In genomic region chr1:34399182-34399953, GRCm38 (mm10) we compare ENCODE assay signal across 10 mouse cellular contexts. TPM values are rescaled to one million over a fixed set of nuclear protein-coding genes. Genes with fewer than 3 reads are reported as not detected.
A peak's percentile ranks its signal among the peaks of the same experiment; 100 is the strongest.
DNase-seq lines count a peak whose midpoint lies in the region; ATAC-seq and TF ChIP-seq lines count a peak whose summit lies in the region.
"Had no signal": no experiment of that assay in that cellular context is flagged by ENCODE, and none has a peak within 500 bp of the region (broad histone marks: within the 10 kb centered on the region; RNA-seq: fewer than 3 reads in every experiment).

No protein-coding gene starts in this region.

- DNase-seq in cerebellum, adult 8-10 months, result peak; percentile 23
- no peak for DNase-seq in cerebellum, adult 11 months
- DNase-seq in liver, adult 2 months (ENCODE audit: extremely low read depth, low read depth, low spot score), result peak; percentile 93
- no peak for DNase-seq in liver
- no peak for DNase-seq in urinary bladder, postnatal 36 days (ENCODE audit: low spot score in 2 of 2)
- no peak for DNase-seq in embryo, embryonic 9.5 days (ENCODE audit: extremely low spot score)

- peaks cover 2% of the 10 kb centered on the region; the same call in 1 of the 2 replicates for H3K4me1 ChIP-seq in liver, adult 2 months (ENCODE audit: control insufficient read depth, insufficient read depth, low read length)
- peaks cover 17% of the 10 kb centered on the region; the same call in 1 of the 2 replicates for H3K4me1 ChIP-seq in forebrain, embryonic 15.5 days
- no peaks in the 10 kb centered on the region for H3K4me1 ChIP-seq in neural tube, embryonic 14.5 days (ENCODE audit: control insufficient read depth, insufficient read depth, low read length)
- H3K4me1 ChIP-seq: embryonic facial prominence, embryonic 13.5 days had no signal

- no peak overlapping the region for H3K4me3 ChIP-seq in liver, adult 2 months (ENCODE audit: insufficient read depth, low read depth, low read length)
- no peak overlapping the region for H3K4me3 ChIP-seq in forebrain, embryonic 15.5 days
- no peak overlapping the region for H3K4me3 ChIP-seq in neural tube, embryonic 14.5 days (ENCODE audit: low read depth, low read length)
- H3K4me3 ChIP-seq: embryonic facial prominence, embryonic 13.5 days; midbrain, embryonic 12.5 days had no signal

- H3K9me3 ChIP-seq in forebrain, embryonic 15.5 days, result no peaks in the 10 kb centered on the region
- no peaks in the 10 kb centered on the region for H3K9me3 ChIP-seq in neural tube, embryonic 14.5 days (ENCODE audit: control insufficient read depth, low read length)
- H3K9me3 ChIP-seq: embryonic facial prominence, embryonic 13.5 days; midbrain, embryonic 12.5 days had no signal

- H3K9ac ChIP-seq in liver, adult 2 months (ENCODE audit: low read depth, low read length), result no peak overlapping the region
- no peak overlapping the region for H3K9ac ChIP-seq in forebrain, embryonic 15.5 days (replicated peaks)
- no peak overlapping the region for H3K9ac ChIP-seq in neural tube, embryonic 14.5 days (replicated peaks; ENCODE audit: low read depth, low read length)
- H3K9ac ChIP-seq: embryonic facial prominence, embryonic 13.5 days; midbrain, embryonic 12.5 days had no signal

- no peaks in the 10 kb centered on the region for H3K36me3 ChIP-seq in liver, adult 2 months (ENCODE audit: control insufficient read depth, insufficient read depth, low read length)
- no peaks in the 10 kb centered on the region for H3K36me3 ChIP-seq in forebrain, embryonic 15.5 days
- H3K36me3 ChIP-seq in neural tube, embryonic 14.5 days (ENCODE audit: control insufficient read depth, insufficient read depth, low read length), result no peaks in the 10 kb centered on the region
- H3K36me3 ChIP-seq: embryonic facial prominence, embryonic 13.5 days; midbrain, embryonic 12.5 days had no signal

- peak; percentile 75 for ATAC-seq in forebrain, embryonic 15.5 days (replicated peaks)
- peak; percentile 75; the same call in 1 of the 2 replicates for ATAC-seq in neural tube, embryonic 14.5 days (ENCODE audit: low read depth)

- H3K27ac ChIP-seq in liver, adult 2 months (replicated peaks; ENCODE audit: insufficient read depth, low read depth, low read length), result no peak overlapping the region
- H3K27ac ChIP-seq in forebrain, embryonic 15.5 days (replicated peaks), result no peak overlapping the region
- H3K27ac ChIP-seq in neural tube, embryonic 14.5 days (ENCODE audit: low read depth, low read length), result no peak overlapping the region
- H3K27ac ChIP-seq: embryonic facial prominence, embryonic 13.5 days; midbrain, embryonic 12.5 days had no signal

- no peak for TF ChIP-seq CTCF in liver, adult 2 months (IDR thresholded peaks at IDR 0.05; ENCODE audit: low read depth, low read length)

- H3K27me3 ChIP-seq in liver, adult 2 months (ENCODE audit: control insufficient read depth, insufficient read depth, low read length), result no peaks in the 10 kb centered on the region
- H3K27me3 ChIP-seq in forebrain, embryonic 15.5 days, result no peaks in the 10 kb centered on the region
- H3K27me3 ChIP-seq in neural tube, embryonic 14.5 days (ENCODE audit: control insufficient read depth, insufficient read depth, low read length), result no peaks in the 10 kb centered on the region
- H3K27me3 ChIP-seq: embryonic facial prominence, embryonic 13.5 days; midbrain, embryonic 12.5 days had no signal

- H3K79me2 ChIP-seq in liver, adult 2 months (ENCODE audit: control insufficient read depth, insufficient read depth, low read length), result no peaks in the 10 kb centered on the region

- TF ChIP-seq POLR2A in liver, adult 2 months (IDR thresholded peaks at IDR 0.05; ENCODE audit: extremely low read depth, insufficient read depth, low read length), result no peak

- no peak overlapping the region for H3K4me2 ChIP-seq in forebrain, embryonic 15.5 days (replicated peaks)
- H3K4me2 ChIP-seq in neural tube, embryonic 14.5 days (ENCODE audit: low read depth, low read length), result peak overlapping the region; percentile 7; the same call in 1 of the 2 replicates
- H3K4me2 ChIP-seq: embryonic facial prominence, embryonic 13.5 days; midbrain, embryonic 12.5 days had no signal

- WGBS in liver, adult 2 months, result 24% methylated on average over 11 of the region's 11 CpGs
- WGBS in forebrain, embryonic 15.5 days, result 17% methylated on average over 11 of the region's 11 CpGs
- WGBS in neural tube, embryonic 14.5 days, result 33% methylated on average over 11 of the region's 11 CpGs

RNA-seq across cellular contexts. Expression of gene Ccdc115, which starts 40.1 kb away (rescaled TPM):
- 12.1 and 13.5 TPM in 2 replicates for total RNA-seq in liver, adult 2 months (2014; rRNA removed)
- polyA plus RNA-seq in liver, adult 2 months (2012; rRNA removed), result 10.7 and 12.9 TPM in 2 replicates
- 69.2 and 70.9 TPM in 2 replicates for polyA plus RNA-seq in forebrain, embryonic 15.5 days (2015; fragmentation: Nextera tagmentation; extraction: Ambion mirVana)
- 64.4 and 65.2 TPM in 2 replicates for polyA plus RNA-seq in neural tube, embryonic 14.5 days (2014; fragmentation: Nextera tagmentation; extraction: Ambion mirVana)

RNA-seq across cellular contexts. Expression of gene Imp4, which starts 40.3 kb away (rescaled TPM):
- total RNA-seq in liver, adult 2 months (2014; rRNA removed), result 11.2 and 17.0 TPM in 2 replicates
- polyA plus RNA-seq in liver, adult 2 months (2012; rRNA removed), result 32.1 and 36.2 TPM in 2 replicates
- 62.1 and 66.7 TPM in 2 replicates for polyA plus RNA-seq in forebrain, embryonic 15.5 days (2015; fragmentation: Nextera tagmentation; extraction: Ambion mirVana)
- polyA plus RNA-seq in neural tube, embryonic 14.5 days (2014; fragmentation: Nextera tagmentation; extraction: Ambion mirVana), result 50.9 and 60.2 TPM in 2 replicates

Comparison
In these comparisons a context has a peak if more than half of its experiments do, and no peak if none do; other contexts are left out.
1. DNase-seq: peak in cerebellum, adult 8-10 months (single experiment) and liver, adult 2 months (single experiment); none in cerebellum, adult 11 months (single experiment), liver (single experiment), urinary bladder, postnatal 36 days (0 of 2) and embryo, embryonic 9.5 days (single experiment).